Mouse (Mus musculus): Measurements from ENCODE around the gene Zhx3.

GRCm38 (mm10) chr2:160802326-160802725 is 70.5 kb downstream of the Zhx3 start:
- TF ChIP-seq GATA1 (IDR thresholded peaks at IDR 0.05; ENCODE audit: low read length) (no peak), TAL1 (IDR thresholded peaks at IDR 0.05; ENCODE audit: low read length) (no peak)
